22 mouse cellular contexts compared by ENCODE assay signal in the genomic region with DNA sequence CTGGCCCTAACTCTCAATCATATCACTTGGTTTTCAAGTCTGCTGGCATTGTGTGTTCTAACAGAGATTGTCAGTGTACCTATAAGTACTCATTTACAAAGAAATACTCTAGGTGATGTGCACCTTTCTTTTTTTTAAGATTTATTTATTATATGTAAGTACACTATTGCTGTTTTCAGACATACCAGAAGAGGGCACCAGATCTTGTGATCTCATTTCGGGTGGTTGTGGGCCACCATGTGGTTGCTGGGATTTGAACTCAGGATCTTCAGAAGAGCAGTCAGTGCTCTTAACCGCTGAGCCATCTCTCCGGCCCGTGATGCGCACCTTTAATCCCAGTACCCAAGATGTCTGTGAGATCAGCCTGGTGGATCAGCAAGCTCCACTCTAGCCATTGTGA. TPM values are rescaled to one million over a fixed set of nuclear protein-coding genes. Genes with fewer than 3 reads are reported as not detected.
DNase-seq lines count a peak whose midpoint lies in the region; ATAC-seq and TF ChIP-seq lines count a peak whose summit lies in the region.
"Had no signal": no experiment of that assay in that cellular context is flagged by ENCODE, and none has a peak within 500 bp of the region (broad histone marks: within the 10 kb centered on the region; RNA-seq: fewer than 3 reads in every experiment).

No protein-coding gene starts in this region.

- H3K9me3 ChIP-seq in liver, embryonic 14.5 days (ENCODE audit: control insufficient read depth, low read length): no peaks in the 10 kb centered on the region
- H3K9me3 ChIP-seq in liver, embryonic 12.5 days (replicated peaks): no peaks in the 10 kb centered on the region
- H3K9me3 ChIP-seq: forebrain, embryonic 12.5 days; G1E; heart, embryonic 15.5 days; hindbrain, embryonic 10.5 days; limb, embryonic 12.5 days; neural tube, embryonic 12.5 days had no signal

- no peak for ATAC-seq in liver, embryonic 14.5 days (ENCODE audit: insufficient read depth)
- ATAC-seq in liver, embryonic 12.5 days: no peak
- ATAC-seq: hindbrain, postnatal 0 days had no signal

- H3K4me2 ChIP-seq in liver, embryonic 14.5 days (ENCODE audit: low read depth): no peak overlapping the region
- no peak overlapping the region for H3K4me2 ChIP-seq in liver, embryonic 12.5 days
- H3K4me2 ChIP-seq: forebrain, embryonic 12.5 days; heart, embryonic 15.5 days; limb, embryonic 12.5 days; neural tube, embryonic 12.5 days had no signal

- TF ChIP-seq POLR2A in heart, adult 2 months (IDR thresholded peaks at IDR 0.05; ENCODE audit: insufficient read depth, low read depth, low read length): no peak

- no peak for DNase-seq in heart, adult 2 months
- no peak for DNase-seq in heart, postnatal 36 days
- DNase-seq in liver, embryonic 14.5 days (ENCODE audit: low read depth in 3 of 3, low spot score in 3 of 3): no peak
- peak; percentile 36 for DNase-seq in CD4-positive helper T cell, adult 2 months (ENCODE audit: low read depth, low spot score)
- peak; percentile 27 for DNase-seq in R1 (ENCODE audit: low read depth, low spot score)
- no peak for DNase-seq in neural tube, embryonic 10.5 days (ENCODE audit: extremely low spot score, low spot score)
- DNase-seq in testis, postnatal 10 days (ENCODE audit: low spot score): no peak
- DNase-seq: adrenal gland, adult 2 months; cerebellum, adult 8-10 months; gastrocnemius, postnatal 10 days; kidney, adult 8-10 months; kidney, postnatal 4 days; lung, adult 18-20 months; right cerebral cortex, adult 18-20 months had no signal

- WGBS in heart, adult 2 months: 92% methylated on average over 5 of the region's 5 CpGs
- WGBS in liver, embryonic 14.5 days (ENCODE audit: insufficient replicate concordance): 79% methylated on average over 5 of the region's 5 CpGs
- 87% methylated on average over 5 of the region's 5 CpGs for WGBS in liver, embryonic 12.5 days (ENCODE audit: insufficient replicate concordance)

- H3K79me2 ChIP-seq in heart, adult 2 months (replicated peaks; ENCODE audit: control insufficient read depth, insufficient read depth, low read length): no peaks in the 10 kb centered on the region

- TF ChIP-seq CTCF in heart, adult 2 months (IDR thresholded peaks at IDR 0.05): peak; percentile 16; the same call in 1 of the 2 replicates
- TF ChIP-seq CTCF in liver, embryonic 14.5 days (IDR thresholded peaks at IDR 0.05; ENCODE audit: low read depth): peak; percentile 58; the same call in 1 of the 2 replicates

- H3K36me3 ChIP-seq in heart, adult 2 months (ENCODE audit: control insufficient read depth, insufficient read depth, low read length): no peaks in the 10 kb centered on the region
- no peaks in the 10 kb centered on the region for H3K36me3 ChIP-seq in liver, embryonic 14.5 days (replicated peaks; ENCODE audit: control insufficient read depth, insufficient read depth, low read depth)
- no peaks in the 10 kb centered on the region for H3K36me3 ChIP-seq in liver, embryonic 12.5 days
- H3K36me3 ChIP-seq: forebrain, embryonic 12.5 days; G1E; heart, embryonic 15.5 days; hindbrain, embryonic 10.5 days; limb, embryonic 12.5 days; neural tube, embryonic 12.5 days had no signal

- H3K4me1 ChIP-seq in heart, adult 2 months (ENCODE audit: control insufficient read depth, insufficient read depth, low read length): no peaks in the 10 kb centered on the region
- H3K4me1 ChIP-seq in liver, embryonic 14.5 days (replicated peaks; ENCODE audit: control insufficient read depth in 2 of 2, insufficient read depth in 2 of 2, low read length in 1 of 2): no peaks in the 10 kb centered on the region; a peak in 1 of 4 replicates
- H3K4me1 ChIP-seq in liver, embryonic 12.5 days: peaks cover 6% of the 10 kb centered on the region
- H3K4me1 ChIP-seq: forebrain, embryonic 12.5 days; hindbrain, embryonic 10.5 days; limb, embryonic 12.5 days; neural tube, embryonic 12.5 days had no signal

- no peak overlapping the region for H3K27ac ChIP-seq in heart, adult 2 months
- no peak overlapping the region for H3K27ac ChIP-seq in liver, embryonic 14.5 days
- H3K27ac ChIP-seq in liver, embryonic 12.5 days: no peak overlapping the region
- H3K27ac ChIP-seq: forebrain, embryonic 12.5 days; heart, embryonic 15.5 days; hindbrain, embryonic 10.5 days; hindbrain, postnatal 0 days; limb, embryonic 12.5 days; neural tube, embryonic 12.5 days had no signal

- TF ChIP-seq EP300 in heart, adult 2 months (IDR thresholded peaks at IDR 0.05; ENCODE audit: insufficient read depth, low read depth, low read length): no peak
- no peak for TF ChIP-seq EP300 in liver, embryonic 14.5 days (IDR thresholded peaks at IDR 0.05; ENCODE audit: low read depth)

- no peak overlapping the region for H3K4me3 ChIP-seq in heart, adult 2 months
- H3K4me3 ChIP-seq in liver, embryonic 14.5 days (ENCODE audit: insufficient read depth in 1 of 2, low read depth in 2 of 2, low read length in 2 of 2): no peak overlapping the region
- no peak overlapping the region for H3K4me3 ChIP-seq in liver, embryonic 12.5 days
- H3K4me3 ChIP-seq: forebrain, embryonic 12.5 days; heart, embryonic 15.5 days; hindbrain, embryonic 10.5 days; limb, embryonic 12.5 days; neural tube, embryonic 12.5 days had no signal

- H3K9ac ChIP-seq in heart, adult 2 months (ENCODE audit: low read depth, low read length): no peak overlapping the region
- H3K9ac ChIP-seq in liver, embryonic 14.5 days (replicated peaks): no peak overlapping the region
- no peak overlapping the region for H3K9ac ChIP-seq in liver, embryonic 12.5 days
- H3K9ac ChIP-seq: forebrain, embryonic 12.5 days; heart, embryonic 15.5 days; limb, embryonic 12.5 days; neural tube, embryonic 12.5 days had no signal

- H3K27me3 ChIP-seq in heart, adult 2 months (ENCODE audit: control insufficient read depth, insufficient read depth, low read length): no peaks in the 10 kb centered on the region
- no peaks in the 10 kb centered on the region for H3K27me3 ChIP-seq in liver, embryonic 14.5 days (ENCODE audit: control insufficient read depth, insufficient read depth, low read length)
- H3K27me3 ChIP-seq in liver, embryonic 12.5 days (replicated peaks): no peaks in the 10 kb centered on the region
- H3K27me3 ChIP-seq: forebrain, embryonic 12.5 days; heart, embryonic 15.5 days; limb, embryonic 12.5 days; neural tube, embryonic 12.5 days had no signal

- intact Hi-C loops in heart, adult 2 months (cut with DNase I): no loop called here
- intact Hi-C loops in heart, postnatal 36 days (cut with DNase I): no loop called here

RNA-seq across cellular contexts. Expression of a gene that starts 37.1 kb away (rescaled TPM):
- total RNA-seq in heart, adult 2 months (2021): 10 to 100 TPM; 21.0 to 21.9 TPM
- 15.3 and 28.3 TPM in 2 replicates for polyA plus RNA-seq in heart, adult 2 months (2012; rRNA removed)
- 10 to 100 TPM; 17.8 to 23.8 TPM for total RNA-seq in heart, postnatal 36 days (2021)
- polyA plus RNA-seq in liver, embryonic 14.5 days (2012; rRNA removed): 32.8 and 33.8 TPM in 2 replicates
- 63.5 and 69.3 TPM in 2 replicates for polyA plus RNA-seq in liver, embryonic 14.5 days (2014; fragmentation: Nextera tagmentation; extraction: Ambion mirVana)
- 93.9 and 99.9 TPM in 2 replicates for polyA plus RNA-seq in liver, embryonic 12.5 days (2016; fragmentation: Nextera tagmentation; extraction: Ambion mirVana)

Comparison
In these comparisons a context has a peak if more than half of its experiments do, and no peak if none do; other contexts are left out.
1. DNase-seq: peak in CD4-positive helper T cell, adult 2 months (single experiment) and R1 (single experiment); none in heart, adult 2 months (0 of 2), heart, postnatal 36 days (0 of 2), liver, embryonic 14.5 days (0 of 3), neural tube, embryonic 10.5 days (single experiment) and testis, postnatal 10 days (single experiment).